Mouse (Mus musculus): ENCODE measurements around the gene Ppm1e.

Ppm1e gene

DNA sequence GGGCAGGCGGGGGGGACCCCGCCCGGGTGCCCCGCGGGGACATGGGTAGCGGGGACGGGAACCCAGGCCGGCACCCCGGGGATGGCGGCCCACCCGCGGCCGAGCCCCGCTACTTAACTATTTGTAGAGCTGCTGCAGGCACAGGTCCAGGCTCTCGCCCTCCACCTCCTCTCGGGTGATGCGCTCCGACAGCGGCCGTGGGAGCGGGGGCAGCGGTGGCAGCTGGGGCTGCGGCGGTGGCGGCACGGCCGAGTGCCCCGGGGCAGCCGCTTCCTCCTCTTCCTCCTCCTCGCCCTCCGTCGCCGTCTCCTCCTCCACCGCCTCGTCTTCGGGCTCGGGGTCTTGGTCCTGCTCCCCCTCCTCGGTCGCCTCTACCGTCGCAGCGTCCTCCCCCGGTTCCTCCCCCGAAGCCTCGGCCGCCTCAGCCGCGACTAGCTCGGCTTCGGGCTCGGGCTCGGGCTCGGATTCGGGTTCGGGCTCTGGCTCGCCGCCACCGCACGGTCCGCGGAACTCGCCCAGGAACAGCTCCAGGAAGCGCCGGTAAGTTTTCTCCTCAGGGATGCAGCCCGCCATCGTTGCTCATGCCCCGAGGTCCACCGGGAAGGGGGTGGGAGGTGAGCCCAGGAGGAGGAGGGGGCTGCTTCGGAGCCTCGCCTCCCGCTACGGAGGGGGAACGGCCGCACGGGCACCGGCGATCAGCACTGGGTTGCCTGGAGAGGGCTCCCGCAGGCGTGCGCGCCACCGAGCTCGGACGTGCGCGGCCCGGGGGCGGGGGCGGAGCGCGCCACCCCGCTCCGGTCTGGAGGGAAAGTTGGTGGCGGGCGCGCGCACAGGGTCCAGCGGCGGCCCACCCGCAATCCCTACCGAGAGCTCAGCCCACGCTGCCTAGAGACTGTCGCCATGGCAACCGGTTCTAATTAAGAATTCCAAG lies at the start of gene Ppm1e:
TSS of gene Ppm1e (minus strand) at position 693 of the 931 bp plus-strand sequence.
- peak; percentile 84 for DNase-seq (ENCODE audit: low read depth, low spot score)

DNA sequence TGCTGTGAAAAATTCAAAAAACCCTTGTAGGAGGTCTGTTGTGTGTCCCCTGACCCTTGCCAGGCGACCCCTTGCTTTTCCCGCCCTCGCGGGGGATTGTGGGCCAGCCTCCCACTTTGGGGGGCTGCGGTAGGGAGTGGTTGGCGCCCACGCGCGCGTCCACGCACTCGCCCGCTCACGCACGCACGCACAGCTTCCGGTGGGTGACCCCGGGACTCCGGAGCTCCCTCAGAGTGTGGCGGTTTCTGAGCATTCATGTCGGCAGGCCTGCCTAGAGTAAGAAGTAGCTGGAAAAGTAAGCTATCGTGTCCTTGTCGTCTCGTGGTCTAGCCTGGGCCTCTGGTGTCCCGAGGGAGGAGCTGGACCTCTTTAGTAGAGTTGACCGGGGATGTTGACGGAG lies 46.1 kb upstream of the Ppm1e start, which contains the start of the genes Rad51c and Tex14:
TSS of gene Rad51c (minus strand) at position 79 of the 400 bp plus-strand sequence.
TSS of gene Tex14 (plus strand) at position 190 of the 400 bp plus-strand sequence.
- no peak for DNase-seq (ENCODE audit: low read depth, low spot score)

DNA sequence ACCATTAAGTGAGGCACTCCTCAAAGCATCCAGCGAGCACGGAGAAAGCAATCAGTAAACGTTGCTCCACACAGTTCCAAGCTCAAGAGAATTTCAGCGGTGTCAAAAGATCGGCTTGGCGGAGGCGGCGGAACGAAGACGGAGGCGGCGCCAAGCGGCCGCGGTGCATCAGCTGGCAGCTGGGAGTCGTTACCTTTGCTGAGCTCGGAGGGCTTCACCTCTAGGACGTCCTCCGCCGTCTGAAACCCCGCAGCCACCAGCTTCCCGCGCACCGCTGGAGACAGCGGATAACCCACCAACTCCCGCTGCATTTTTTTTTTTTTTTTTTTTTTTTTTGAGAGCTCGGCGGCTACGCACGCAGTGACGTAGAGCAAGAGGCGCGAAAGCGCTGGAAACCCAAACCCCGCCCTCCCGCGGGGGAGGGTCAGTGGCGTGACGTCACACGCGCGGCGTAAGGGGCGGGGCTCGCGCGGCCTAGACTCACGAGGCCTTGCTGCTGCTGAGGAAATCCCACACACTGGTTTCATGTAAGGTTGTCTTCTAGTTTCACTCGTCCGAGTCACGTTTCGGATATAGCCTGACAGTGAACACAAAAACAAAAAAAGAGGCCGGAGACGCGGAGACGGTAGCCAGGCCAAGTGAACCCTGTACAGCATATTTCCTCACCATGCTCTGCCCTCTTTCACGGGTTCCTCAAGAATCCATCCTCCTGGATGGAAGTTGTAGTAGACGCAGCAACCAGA lies 45.5 kb upstream of the Ppm1e start:
- peak; percentile 99 for DNase-seq (ENCODE audit: low read depth, low spot score)

DNA sequence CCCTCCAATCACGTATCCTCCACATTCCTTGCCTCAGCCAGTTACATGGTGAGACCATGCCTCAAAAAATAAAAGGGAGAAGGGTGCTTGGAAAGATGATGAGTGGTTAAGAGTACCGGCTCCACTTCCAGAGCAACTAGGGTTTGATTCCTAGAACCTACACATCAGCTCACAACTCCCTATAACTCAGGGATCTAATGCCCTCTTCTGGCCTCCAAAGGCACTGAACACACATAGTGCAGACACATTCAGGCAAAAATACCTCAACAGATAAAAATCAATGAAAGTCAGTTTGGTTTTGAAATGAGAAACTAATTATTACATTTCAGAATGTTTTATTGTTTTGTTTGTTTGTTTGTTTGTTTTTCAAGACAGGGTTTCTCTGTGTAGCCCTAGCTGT lies 39.6 kb upstream of the Ppm1e start:
- DNase-seq (ENCODE audit: low read depth, low spot score) = peak; percentile 26

DNA sequence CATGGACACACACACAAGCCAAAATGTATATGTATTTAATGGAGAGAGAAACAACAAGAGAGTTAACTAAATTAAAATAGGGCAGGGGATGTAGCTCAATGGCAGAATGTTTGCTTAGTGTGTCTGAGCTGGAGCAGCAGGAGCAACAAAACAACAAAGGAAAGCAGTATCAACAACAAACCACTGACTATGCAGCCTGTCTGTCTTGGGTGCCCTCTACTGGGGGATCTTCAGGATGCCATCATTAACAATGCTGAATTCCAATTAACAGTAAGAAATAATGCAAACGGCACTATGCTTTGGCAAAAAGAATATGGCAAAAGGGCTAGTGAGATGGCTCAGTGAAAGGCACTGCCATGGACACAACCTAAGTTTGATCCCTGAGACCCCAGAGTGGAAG lies 35.0 kb upstream of the Ppm1e start:
- peak; percentile 60 for DNase-seq (ENCODE audit: low read depth, low spot score)

DNA sequence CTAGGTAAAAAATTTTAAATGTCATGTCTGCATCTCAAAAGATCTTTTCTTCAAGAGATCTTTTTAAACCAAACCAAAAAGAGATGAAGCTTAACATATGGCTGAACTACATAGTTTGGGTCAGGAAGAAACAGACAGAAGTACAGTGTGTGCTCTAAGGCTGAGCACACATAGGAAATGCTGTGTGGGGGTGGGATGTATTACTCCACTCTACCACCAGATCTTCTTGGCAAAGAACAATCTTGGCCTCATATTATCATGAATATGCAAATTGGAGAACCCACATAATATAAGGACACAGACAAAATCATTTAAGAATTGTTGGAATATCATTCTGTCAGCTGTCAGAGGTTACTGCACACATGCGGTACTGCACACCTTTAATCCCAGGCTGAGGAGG lies 26.9 kb upstream of the Ppm1e start:
- DNase-seq (ENCODE audit: low read depth, low spot score) = no peak

DNA sequence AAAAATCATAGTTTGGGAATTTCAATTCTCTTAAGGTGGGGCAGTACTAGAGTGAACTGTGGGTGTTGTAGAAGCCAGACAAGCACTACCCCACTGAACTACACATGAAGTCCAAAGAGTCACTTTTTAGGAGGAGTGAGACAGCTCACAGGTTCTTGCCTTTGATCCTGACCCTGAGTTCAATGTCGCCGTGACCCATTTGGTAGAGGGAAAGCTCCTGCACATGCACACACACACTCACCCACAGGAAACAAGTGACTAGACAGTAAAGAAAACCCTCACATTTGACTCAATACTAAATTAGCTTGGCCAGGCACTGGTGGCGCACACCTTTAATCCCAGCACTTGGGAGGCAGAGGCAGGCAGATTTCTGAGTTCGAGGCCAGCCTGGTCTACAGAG lies 25.7 kb upstream of the Ppm1e start:
- no peak for DNase-seq (ENCODE audit: low read depth, low spot score)

DNA sequence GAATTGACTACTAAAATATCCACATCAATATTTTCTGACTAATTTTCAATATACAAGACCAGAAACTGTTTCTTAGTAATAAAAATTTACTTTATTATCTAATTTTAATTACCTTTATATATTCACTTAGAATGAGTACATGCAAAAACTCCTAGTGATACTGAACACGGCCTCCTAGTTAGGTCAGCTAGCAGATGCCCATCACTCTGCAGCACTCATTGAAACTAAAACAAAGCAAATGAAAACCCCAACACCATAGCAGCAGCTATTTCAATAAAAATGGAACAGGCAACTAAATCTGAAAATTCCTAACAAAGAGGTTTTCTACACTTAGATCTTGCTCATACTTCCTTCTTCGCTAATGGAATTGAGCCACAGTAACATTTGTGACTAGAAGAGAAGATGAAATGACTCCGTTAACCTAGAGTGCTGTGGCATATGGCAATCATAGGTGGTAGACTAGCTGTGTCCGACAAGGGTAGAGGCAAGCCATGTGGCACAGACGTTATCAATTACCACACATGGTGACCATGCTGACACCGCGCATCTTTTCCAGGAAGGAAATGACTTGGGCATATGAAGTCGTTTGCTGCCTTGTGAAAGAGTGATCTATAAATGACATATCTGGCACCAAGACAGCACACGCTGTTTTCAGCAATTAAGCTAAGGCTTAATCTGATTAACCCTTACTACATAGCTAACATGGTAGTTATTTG lies 9.2 kb upstream of the Ppm1e start:
- DNase-seq (ENCODE audit: low read depth, low spot score) = no peak

DNA sequence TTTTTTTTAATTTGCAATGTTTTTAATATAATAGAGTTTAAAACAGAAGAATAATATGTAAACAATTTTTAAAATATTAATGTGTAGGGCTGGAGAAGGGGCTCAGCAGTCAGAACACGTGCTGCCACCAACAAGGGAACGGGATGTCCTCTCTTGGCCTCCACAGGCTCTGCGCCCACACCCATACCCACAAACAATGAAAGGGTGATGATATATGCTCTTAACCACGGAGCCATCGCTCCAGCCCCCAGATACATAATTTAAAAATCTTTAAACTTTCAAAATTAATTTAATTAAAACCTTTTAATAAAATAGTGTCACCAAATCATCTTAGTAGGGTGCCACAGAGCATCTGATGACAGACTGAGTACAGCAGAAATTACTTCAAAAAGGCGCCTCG lies 8.2 kb upstream of the Ppm1e start:
- DNase-seq (ENCODE audit: low read depth, low spot score) = no peak

DNA sequence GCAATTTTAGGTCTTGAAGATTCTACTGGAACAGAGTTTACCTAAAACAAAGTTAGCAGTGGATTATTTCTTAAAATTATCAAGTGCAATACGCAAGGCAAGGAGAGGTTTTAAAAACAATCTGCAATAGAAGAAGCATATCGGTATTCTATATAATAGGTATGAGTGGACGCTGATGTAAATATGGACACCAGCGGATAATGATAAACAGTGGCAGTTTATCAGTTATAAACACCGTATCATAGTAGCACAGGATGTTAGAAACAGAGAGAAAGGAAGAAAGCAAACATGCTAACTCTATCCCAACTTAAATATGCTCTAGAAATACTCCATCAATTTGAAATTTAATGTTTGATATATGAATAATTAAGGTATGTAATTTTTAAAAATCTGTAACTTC lies 6.3 kb upstream of the Ppm1e start:
- DNase-seq (ENCODE audit: low read depth, low spot score) = no peak

DNA sequence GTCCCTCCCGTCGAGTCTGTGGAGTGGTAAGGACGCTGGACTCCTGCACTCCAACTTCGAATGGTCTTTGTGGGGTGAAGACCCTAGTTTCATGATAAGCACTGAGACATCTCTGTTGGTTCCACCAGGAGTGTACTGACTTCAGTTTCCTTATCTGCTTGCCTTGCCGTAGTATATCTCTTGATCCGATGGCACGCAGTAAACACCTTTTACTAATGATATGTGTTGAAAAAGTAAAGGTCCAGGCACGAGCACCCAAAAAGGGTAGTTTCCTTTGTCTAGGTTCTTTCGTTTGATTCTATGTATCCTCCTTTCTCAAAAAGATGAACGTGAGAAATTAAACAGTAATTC lies 414 bp upstream of the Ppm1e start:
- DNase-seq (ENCODE audit: low read depth, low spot score) = no peak

DNA sequence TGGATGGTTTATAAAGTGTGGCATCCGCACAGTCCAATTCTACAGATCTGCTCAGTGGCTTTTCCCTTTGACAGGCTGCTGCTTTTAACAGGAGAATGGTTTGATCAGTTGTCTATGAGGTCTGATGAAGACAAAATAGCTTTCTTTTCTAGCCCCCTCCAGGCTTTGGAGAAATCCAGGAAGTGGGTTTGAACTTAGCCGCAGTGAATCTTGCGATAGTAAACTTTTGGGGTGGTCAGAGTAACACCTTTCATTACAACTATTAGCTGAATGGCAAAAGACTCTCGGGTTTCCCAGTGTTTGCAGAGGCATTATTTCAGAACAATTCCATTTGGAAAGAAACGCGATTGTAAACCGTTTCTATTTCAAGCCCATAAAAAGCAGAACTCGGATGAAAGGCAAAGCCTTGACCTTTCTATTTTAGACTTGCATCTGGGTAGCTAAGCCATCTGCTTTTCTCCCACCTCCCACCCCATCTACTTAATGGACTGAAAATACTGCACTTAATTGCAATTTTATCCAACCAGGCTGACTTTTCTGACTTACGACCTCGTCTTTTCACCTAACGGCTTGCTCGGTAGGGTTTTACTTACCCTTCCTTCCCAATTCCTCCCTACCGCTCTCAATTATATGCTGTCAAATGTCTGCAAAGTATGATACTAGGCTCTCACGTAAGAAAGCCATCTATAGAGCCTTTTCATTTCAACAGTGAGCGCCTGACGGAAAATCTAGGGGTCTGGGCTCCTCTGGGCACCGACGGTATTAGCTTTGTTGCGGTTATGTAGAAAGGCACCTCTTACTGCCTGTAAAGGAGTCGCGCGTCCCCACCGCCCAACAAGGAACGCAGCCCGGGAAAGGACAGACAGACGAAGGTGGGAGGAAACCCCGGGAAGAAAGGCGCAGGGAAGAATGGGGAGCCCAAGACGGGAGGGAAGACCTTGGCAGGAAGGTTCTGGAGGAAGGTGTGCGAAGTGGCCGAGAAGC lies 1.2 kb downstream of the Ppm1e start:
- peak; percentile 7 for DNase-seq (ENCODE audit: low read depth, low spot score)

DNA sequence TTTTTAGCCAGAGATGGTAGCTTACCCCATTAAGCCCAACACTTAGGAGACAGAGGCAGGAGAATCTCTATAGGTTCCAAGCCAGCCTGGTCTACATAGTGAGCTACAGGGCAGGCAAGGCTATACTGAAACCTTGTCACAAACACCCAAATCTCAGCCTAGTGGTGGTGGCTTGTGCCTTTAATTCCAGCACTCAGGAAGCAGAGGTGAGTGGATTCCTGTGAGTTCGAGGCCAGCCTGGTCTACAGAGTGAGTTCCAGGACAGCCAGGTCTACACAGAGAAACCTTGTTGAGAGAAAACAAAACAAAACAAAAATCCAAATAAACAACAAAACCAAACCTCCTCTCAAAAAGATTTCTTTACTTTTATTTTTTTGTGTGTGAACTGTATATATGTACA lies 4.0 kb downstream of the Ppm1e start:
- no peak for DNase-seq (ENCODE audit: low read depth, low spot score)

DNA sequence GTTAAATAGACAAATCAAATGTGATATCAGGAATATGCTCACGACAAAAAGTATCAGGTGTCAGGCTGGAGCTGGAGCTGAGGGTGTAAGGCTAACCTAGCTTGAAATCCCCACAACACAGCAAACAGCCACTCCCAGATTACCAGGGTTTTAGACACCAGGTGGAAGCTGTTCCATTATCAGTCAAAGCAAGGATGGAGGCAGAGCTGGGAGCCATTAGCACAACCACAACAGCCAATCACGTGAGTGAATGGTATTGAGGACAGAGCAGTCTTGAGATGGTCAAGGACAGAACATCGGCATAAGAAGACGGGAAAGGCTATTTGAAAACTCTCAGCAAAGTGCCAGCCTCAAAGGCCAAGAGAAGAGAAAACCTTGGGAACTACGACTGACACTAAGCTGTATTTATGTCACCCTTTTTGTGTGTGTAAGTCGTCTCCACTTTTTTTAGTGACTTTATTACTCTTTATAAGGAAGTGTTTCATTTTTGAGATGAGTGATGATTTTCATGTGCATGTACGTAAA lies 5.1 kb downstream of the Ppm1e start:
- DNase-seq (ENCODE audit: low read depth, low spot score) = no peak

DNA sequence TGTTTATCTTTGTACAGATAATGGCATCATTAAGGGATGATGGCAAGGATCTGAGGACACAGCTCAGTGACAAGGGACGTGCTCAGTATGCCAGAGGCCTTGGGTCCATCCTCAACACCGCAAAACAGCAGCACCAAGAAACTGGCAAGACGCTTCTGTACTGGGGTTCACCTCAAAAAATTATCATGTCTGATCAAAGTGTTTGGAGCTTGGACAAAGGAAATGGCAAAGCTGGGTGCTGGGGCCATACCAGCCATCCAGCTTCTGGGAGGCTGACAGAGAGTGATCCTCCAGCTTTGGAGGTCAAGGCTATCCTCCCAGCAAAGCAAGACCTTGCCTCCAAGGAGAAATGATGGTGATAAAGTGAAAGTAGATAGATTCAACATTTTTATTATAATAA lies 32.4 kb downstream of the Ppm1e start:
- DNase-seq (ENCODE audit: low read depth, low spot score) = no peak

DNA sequence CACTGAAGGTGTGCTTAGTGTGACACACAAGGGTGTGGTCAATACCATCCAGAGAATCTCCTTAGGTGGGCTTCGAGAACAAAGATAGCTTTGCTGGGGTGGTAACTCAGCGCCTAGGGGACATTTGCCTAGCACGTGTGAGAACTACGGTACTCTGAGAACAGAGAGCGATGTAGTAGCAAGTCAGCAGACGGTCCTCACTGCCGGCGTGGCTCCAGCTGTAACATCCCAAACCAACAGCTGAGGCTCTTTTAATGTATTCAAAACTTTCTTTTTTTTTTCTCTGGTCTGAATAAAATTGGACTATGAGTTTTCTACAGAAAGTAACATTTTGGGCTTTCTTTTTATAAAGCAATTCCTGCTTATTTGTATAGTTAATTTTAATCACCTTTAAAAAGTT lies 36.3 kb downstream of the Ppm1e start:
- no peak for DNase-seq (ENCODE audit: low read depth, low spot score)

DNA sequence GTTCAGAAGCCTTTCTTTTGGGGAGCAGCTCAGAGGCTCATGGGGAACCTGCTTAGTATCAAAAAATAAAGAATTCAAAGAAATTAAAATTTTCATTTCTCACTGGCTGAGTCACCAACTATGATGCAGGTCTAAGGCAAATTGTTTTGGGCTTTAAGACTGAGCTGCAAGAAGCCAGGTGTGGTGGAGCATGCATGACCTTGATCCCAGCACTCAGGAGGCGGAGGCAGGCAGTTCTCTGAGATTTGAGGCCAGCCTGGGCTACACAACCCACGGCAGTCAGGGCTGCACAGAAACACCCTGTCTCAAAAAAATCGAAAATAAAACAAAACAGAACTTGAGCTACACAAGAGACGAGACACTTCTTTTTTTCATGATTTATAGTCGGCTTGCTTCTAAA lies 38.8 kb downstream of the Ppm1e start:
- DNase-seq (ENCODE audit: low read depth, low spot score) = no peak

DNA sequence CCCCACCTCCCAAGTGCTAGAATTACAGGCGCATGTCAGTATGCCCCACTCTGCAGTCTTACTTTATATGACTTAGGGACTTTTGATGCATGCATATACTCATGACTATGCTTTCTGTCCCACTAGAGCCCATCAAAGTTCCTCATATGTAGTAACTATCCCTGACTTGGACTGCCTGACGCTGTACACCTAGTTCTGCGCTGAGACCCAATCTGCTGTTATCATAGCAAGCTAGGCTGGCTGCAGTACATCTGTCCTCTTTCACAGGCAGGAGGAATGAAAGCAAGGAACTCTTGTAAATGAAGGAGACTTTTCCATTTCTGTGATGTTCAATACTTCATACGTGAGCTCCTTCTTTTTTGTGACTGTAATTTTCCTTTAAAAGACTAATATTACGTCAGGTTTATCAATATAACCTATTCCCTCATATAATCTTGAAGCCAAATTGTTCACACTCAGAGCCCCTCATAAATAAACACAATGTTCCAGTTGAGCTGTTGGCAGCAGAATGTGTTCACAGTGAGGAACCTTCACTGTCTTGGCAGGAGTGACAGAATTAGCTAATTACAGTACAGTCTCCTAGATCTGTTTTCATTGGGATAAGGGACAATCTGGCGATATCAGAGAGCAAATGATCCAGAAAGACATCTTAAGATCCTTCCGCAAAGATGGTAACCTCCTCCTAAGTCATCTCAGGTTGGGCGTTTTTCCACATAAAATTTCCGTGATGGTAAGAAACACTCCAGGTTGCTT lies 39.7 kb downstream of the Ppm1e start:
- no peak for DNase-seq (ENCODE audit: low read depth, low spot score)

DNA sequence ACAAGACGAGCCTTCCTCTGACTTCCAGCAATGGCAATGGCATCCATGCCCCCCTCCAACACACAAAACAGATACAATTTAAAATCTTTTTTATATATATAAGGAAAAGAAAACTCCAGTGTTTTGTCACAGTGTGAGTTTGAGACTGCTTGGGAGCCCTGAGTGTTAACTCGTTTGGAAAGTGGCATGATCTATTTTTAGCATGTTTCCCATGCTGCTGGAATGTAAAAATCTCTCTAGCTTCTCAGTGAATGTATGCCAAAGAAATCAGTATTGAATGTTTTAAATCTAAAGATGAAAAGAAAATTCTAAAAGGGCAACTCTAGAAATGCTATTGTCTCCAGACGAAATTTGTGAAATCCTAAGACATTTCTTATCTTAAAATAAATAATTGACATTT lies 45.3 kb downstream of the Ppm1e start:
- DNase-seq (ENCODE audit: low read depth, low spot score) = no peak

DNA sequence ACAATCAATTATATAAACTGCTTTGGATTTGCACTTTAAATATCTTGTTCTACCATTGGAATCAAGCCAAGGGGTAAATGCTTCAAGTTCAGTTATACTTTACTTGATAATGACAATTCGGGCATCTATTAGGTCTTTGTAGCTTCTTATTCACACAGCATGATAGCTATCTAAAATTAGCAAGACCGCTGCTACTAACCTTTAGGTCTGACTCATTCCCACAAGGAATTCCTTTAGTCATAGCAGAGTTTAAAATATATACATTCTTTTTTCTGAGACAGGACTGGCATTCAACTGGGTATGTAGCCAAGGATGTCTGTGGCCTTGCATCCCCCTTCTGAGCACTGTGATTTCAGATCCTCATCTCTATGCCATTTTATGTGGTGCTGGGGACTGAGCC lies 48.5 kb downstream of the Ppm1e start:
- DNase-seq (ENCODE audit: low read depth, low spot score) = no peak

Measured in A20 (cell line).